Mouse (Mus musculus): ENCODE measurements around the gene Gucy2c.

The Gucy2c gene

GRCm38 (mm10) chr6:136781377-136781986 lies at the start of gene Gucy2c:
TSS of gene Gucy2c (minus strand) at chr6:136781765.
- no peak for DNase-seq (ENCODE audit: extremely low spot score)

GRCm38 (mm10) chr6:136828681-136829080 lies 47.1 kb upstream of the Gucy2c start:
- no peak for DNase-seq (ENCODE audit: extremely low spot score)

- peak; percentile 92 for DNase-seq (ENCODE audit: extremely low spot score)
Measured at GRCm38 (mm10) chr6:136827881-136828561, 46.5 kb upstream of the Gucy2c start, which contains the start of gene Wbp11. TSS of gene Wbp11 (minus strand) at chr6:136828233.

- no peak for DNase-seq (ENCODE audit: extremely low spot score)
Measured at GRCm38 (mm10) chr6:136827516-136827880, 45.9 kb upstream of the Gucy2c start, which contains the start of gene BC049715. TSS of gene BC049715 (plus strand) at chr6:136827626.

- DNase-seq (ENCODE audit: extremely low spot score), result no peak
Measured at GRCm38 (mm10) chr6:136827116-136827515, 45.6 kb upstream of the Gucy2c start.

GRCm38 (mm10) chr6:136824987-136825386 lies 43.4 kb upstream of the Gucy2c start:
- DNase-seq (ENCODE audit: extremely low spot score), result no peak

- no peak for DNase-seq (ENCODE audit: extremely low spot score)
Measured at GRCm38 (mm10) chr6:136821086-136821485, 39.5 kb upstream of the Gucy2c start.

GRCm38 (mm10) chr6:136820381-136820780 lies 38.8 kb upstream of the Gucy2c start:
- DNase-seq (ENCODE audit: extremely low spot score), result no peak

- no peak for DNase-seq (ENCODE audit: extremely low spot score)
Measured at GRCm38 (mm10) chr6:136817549-136817948, 36.0 kb upstream of the Gucy2c start.

GRCm38 (mm10) chr6:136816826-136817225 lies 35.3 kb upstream of the Gucy2c start:
- DNase-seq (ENCODE audit: extremely low spot score), result no peak

- no peak for DNase-seq (ENCODE audit: extremely low spot score)
Measured at GRCm38 (mm10) chr6:136815381-136815780, 33.8 kb upstream of the Gucy2c start.

GRCm38 (mm10) chr6:136813117-136813516 lies 31.6 kb upstream of the Gucy2c start:
- no peak for DNase-seq (ENCODE audit: extremely low spot score)

GRCm38 (mm10) chr6:136811196-136811595 lies 29.6 kb upstream of the Gucy2c start:
- no peak for DNase-seq (ENCODE audit: extremely low spot score)

- DNase-seq (ENCODE audit: extremely low spot score), result no peak
Measured at GRCm38 (mm10) chr6:136809673-136810072, 28.1 kb upstream of the Gucy2c start.

- DNase-seq (ENCODE audit: extremely low spot score), result no peak
Measured at GRCm38 (mm10) chr6:136809077-136809476, 27.5 kb upstream of the Gucy2c start.

- DNase-seq (ENCODE audit: extremely low spot score), result peak; percentile 22
Measured at GRCm38 (mm10) chr6:136808631-136809046, 27.1 kb upstream of the Gucy2c start.

GRCm38 (mm10) chr6:136808014-136808417 lies 26.5 kb upstream of the Gucy2c start, which contains the start of gene H2afj:
TSS of gene H2afj (plus strand) at chr6:136808244.
- peak; percentile 97 for DNase-seq (ENCODE audit: extremely low spot score)

GRCm38 (mm10) chr6:136807395-136808013 lies 25.9 kb upstream of the Gucy2c start:
- peak; percentile 53 for DNase-seq (ENCODE audit: extremely low spot score)

- DNase-seq (ENCODE audit: extremely low spot score), result no peak
Measured at GRCm38 (mm10) chr6:136806819-136807218, 25.3 kb upstream of the Gucy2c start.

GRCm38 (mm10) chr6:136805409-136805775 lies 23.8 kb upstream of the Gucy2c start:
- DNase-seq (ENCODE audit: extremely low spot score), result no peak

- no peak for DNase-seq (ENCODE audit: extremely low spot score)
Measured at GRCm38 (mm10) chr6:136804705-136805408, 23.3 kb upstream of the Gucy2c start.

Measured in embryo, embryonic 9.5 days (tissue).